Mouse (Mus musculus): ENCODE measurements around the gene Pprc1. TPM values are rescaled to one million over a fixed set of nuclear protein-coding genes. Genes with fewer than 3 reads are reported as not detected.

Gene Pprc1
- 1.8 TPM for polyA plus RNA-seq (2014; fragmentation: Illumina TruSeq; extraction: RNeasy Lipid Tissue Mini Kit (QIAGEN cat#74804); ENCODE audit: low replicate concordance)

DNA sequence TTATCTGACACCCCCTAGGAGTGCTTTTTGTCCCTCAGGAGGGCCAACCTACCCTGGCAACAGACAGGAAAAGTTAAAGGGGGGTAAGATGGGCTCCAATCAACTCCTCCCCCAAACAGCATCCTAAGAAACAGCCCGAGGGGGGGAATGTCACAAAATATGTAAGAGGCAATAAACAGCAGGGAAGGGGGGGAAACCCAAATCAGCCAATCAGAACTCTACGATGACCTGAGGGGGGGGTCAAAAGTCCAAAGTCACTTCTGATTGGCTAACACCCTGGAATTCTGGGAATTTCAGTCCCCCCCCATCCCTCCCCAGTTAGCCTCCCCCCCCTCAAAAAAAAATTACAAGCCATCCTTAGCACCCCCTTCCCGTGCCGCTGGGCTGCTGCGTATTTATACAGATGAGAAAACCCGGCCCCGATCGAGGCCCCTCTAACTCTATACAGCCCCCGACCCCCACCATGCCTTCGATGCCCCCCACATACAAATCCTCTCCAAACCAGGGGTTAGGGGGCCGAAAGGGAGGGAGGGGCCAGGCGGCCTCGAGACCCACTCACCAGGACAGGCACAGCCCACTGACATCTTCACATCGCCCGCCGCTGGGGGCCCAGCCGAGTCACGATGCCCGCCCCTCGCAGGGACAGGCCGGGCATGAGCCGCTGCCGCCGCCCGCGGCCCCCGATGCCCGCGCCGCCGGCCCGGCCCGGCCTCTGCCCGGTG lies at the start of gene Pprc1:
Gene Pprc1, plus strand, starts transcription at position 616 of the 722 bp plus-strand sequence.

DNA sequence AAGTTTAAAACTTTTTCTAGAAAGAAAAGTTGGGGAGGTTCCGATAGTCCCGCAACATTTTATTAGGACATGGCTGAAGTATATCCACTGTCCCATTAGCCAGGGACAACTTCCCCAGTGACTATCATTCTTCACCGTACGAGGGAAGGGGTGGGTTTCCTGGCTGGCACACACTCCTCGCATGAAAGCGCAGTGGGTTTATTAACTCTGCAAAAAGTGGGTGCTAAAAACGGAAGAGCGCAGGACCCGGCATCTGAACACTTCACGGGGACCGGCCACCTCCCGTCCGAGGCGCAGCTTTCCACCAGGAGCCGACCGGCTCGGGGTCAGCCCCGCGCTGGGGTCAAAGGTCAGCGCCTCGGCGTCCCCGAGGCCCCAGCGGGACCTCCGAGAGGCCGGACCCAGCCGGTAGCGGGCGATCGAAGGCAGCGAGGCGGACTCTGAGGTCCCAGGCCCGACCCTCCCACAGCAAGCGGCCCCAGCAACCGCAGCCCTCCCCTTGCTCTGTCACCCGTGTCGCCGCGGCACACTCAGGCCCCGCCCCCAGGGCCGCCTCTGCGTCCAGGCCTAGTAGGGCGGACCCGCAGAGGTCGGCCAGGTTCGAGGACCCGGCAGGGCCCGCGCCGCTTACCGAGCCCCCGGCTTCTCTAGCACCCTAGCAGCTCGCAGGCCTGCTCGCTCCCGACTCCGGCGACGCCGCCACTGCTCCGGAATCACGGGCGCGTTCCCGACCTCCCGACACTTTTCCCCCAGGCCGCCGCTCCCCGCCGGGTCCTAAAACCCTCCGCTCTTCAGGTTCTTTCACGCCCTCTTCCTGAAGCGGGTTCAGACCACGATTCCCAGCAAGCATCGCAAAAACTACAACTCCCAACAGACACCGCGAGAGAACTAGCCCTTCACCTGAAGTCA lies 46.6 kb upstream of the Pprc1 start, which contains the start of gene Armh3:
Gene Armh3, minus strand, starts transcription at position 704 of the 909 bp plus-strand sequence.

DNA sequence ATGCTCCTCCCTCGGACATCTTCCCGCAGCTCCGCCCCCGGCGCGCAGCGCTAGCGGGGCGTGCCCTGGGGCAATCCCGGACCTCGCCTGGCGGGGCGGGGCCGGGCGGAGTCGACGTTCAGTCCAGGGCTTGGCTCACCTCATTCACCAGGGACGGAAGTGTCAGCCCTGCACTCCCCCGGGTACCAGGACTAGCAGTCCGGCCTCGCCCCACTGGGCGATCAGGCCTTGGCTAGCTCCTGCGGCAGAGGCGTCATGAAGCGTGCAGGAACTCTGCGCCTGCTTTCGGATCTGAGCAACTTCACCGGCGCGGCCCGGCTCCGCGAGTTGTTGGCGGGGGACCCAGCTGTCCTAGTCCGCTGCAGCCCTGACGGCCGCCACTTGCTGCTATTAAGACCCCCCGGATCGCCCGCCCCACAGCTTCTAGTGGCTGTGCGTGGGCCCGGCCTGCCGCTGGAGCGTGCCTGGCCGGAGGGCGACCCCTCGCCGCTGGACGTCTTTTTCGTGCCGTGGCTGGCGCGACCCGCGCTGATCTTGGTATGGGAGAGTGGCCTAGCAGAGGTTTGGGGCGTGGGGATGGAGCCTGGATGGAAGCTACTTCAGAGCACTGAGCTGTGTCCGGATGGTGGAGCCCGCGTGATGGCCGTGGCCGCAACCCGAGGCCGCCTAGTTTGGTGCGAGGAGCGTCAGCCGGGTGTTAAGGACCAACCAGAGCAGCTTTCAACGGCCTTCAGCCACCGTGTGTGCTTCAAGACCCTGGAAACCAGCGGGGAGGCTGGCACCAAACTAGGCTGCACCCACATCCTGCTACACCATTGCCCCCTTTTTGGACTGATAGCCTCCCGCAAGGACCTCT lies 41.1 kb upstream of the Pprc1 start, which contains the start of gene Hps6:
Gene Hps6, plus strand, starts transcription at position 138 of the 856 bp plus-strand sequence.

DNA sequence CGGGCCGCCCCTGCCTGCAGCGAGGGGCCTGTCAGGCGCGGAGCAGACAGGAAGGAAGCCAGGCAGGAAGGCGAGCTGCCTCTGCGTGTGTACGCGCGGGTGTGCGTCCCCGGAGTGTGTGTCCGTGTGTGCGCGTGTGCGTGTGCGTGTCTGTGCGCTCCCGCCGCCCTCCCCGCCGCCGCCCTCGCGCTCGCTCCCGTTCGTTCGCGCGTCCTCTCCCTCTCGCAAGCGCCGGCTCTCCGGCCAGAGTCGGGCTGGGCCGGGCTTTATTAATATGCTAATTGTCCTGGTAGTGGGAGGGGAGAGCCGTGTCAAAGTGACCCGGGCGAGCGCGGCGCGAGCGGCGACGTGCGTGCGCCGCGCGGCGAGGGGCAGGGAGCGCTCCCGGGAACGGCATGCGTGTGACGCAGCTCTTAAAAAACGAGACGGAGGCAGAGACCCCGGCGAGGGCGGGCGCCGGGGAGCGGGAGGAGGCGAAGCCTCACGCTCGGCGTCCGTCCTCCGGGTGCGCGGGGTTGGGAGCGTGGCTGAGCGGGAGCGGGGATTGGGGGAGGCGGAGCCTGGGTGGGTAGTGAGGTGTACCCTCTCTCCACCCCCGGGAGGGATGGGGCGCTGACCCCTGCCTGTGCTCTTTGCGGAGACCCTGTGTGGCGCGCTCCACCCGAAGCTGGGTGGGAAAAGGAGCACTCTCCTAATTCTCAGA lies 458 bp downstream of the Pprc1 start, which contains the start of gene Ldb1:
Gene Ldb1, minus strand, starts transcription at position 222 of the 703 bp plus-strand sequence.

DNA sequence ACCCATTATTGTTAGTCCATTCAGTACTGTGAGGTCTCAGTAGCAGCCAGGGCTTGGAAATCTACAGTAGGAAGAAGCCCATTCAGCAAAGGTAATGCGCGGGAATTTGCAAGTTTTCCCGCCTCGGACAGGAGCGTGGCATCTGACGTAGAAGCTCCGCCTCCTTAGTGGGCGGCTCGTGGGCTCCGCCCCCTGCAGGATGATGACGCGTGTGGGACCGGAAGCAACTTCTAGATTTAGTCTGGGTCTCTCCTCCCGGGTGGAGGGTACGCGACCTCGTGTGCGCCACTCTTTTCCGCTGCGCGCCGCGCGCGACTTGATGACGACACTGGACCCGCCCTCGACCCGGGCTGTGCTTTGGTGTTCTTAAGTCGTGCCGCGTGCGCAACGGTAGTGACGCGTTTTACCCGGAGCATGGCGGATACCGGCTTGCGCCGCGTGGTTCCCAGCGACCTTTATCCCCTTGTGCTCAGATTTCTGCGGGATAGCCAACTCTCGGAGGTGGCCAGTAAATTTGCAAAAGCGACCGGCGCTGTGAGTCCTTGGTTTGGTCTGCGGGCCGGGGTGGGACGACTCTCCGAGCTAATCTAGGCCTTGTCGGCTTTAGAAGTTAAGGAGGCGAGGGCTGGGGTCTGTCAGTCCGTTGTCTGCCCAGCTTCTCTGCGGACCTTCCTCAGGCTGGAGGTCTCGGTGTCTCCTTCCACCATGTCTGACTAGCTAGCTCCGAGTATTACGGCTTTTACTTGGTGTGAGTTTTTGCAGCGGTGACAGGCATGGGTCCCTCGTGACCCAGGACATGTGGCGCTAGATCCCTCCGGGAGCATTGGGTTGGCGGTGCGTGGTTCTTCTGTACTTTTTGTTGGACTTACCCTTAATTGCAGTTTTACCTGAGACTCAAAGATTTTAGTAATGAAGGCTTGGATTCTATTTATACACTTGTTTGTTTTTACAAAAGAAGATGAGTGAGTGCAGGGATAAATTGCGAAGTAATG lies 31.2 kb downstream of the Pprc1 start, which contains the start of gene Nolc1:
Gene Nolc1, plus strand, starts transcription at position 248 of the 992 bp plus-strand sequence.

Other genes starting within 250 kb of the Pprc1 start
- 3.9 TPM for gene Kcnip2, start 228.8 kb upstream of the Pprc1 start, polyA plus RNA-seq (2014; fragmentation: Illumina TruSeq; extraction: RNeasy Lipid Tissue Mini Kit (QIAGEN cat#74804); ENCODE audit: low replicate concordance)
- gene Armh3, start 46.4 kb upstream of the Pprc1 start, polyA plus RNA-seq (2014; fragmentation: Illumina TruSeq; extraction: RNeasy Lipid Tissue Mini Kit (QIAGEN cat#74804); ENCODE audit: low replicate concordance) = 20.9 TPM
- gene Hps6, start 41.4 kb upstream of the Pprc1 start, polyA plus RNA-seq (2014; fragmentation: Illumina TruSeq; extraction: RNeasy Lipid Tissue Mini Kit (QIAGEN cat#74804); ENCODE audit: low replicate concordance) = not detected
- gene Ldb1, start 328 bp downstream of the Pprc1 start, polyA plus RNA-seq (2014; fragmentation: Illumina TruSeq; extraction: RNeasy Lipid Tissue Mini Kit (QIAGEN cat#74804); ENCODE audit: low replicate concordance) = 16.5 TPM
- 6.4 TPM for gene Nolc1, start 31.0 kb downstream of the Pprc1 start, polyA plus RNA-seq (2014; fragmentation: Illumina TruSeq; extraction: RNeasy Lipid Tissue Mini Kit (QIAGEN cat#74804); ENCODE audit: low replicate concordance)
- gene Elovl3, start 87.0 kb downstream of the Pprc1 start, polyA plus RNA-seq (2014; fragmentation: Illumina TruSeq; extraction: RNeasy Lipid Tissue Mini Kit (QIAGEN cat#74804); ENCODE audit: low replicate concordance) = not detected
- not detected for gene Pitx3, start 103.4 kb downstream of the Pprc1 start, polyA plus RNA-seq (2014; fragmentation: Illumina TruSeq; extraction: RNeasy Lipid Tissue Mini Kit (QIAGEN cat#74804); ENCODE audit: low replicate concordance)
- gene Gbf1, start 107.6 kb downstream of the Pprc1 start, polyA plus RNA-seq (2014; fragmentation: Illumina TruSeq; extraction: RNeasy Lipid Tissue Mini Kit (QIAGEN cat#74804); ENCODE audit: low replicate concordance) = 26.1 TPM